Comparison of ENCODE assay signal across 8 mouse cellular contexts in genomic region chr6:86527766-86528450, GRCm38 (mm10). TPM values are rescaled to one million over a fixed set of nuclear protein-coding genes. Genes with fewer than 3 reads are reported as not detected.
DNase-seq lines count a peak whose midpoint lies in the region; ATAC-seq and TF ChIP-seq lines count a peak whose summit lies in the region.

No protein-coding gene starts in this region.

- no peak for ATAC-seq in heart, embryonic 11.5 days (replicated peaks; ENCODE audit: insufficient number of reproducible peaks, low FRiP score, low TSS enrichment)
- no peak for ATAC-seq in hindbrain, embryonic 14.5 days (ENCODE audit: low FRiP score)
- ATAC-seq in midbrain, postnatal 0 days (ENCODE audit: low FRiP score), result no peak
- no peak for ATAC-seq in inflammation-experienced regulatory T-cells, adult 6 months
- ATAC-seq in frontal cortex, adult (ENCODE audit: low TSS enrichment), result no peak

- peak overlapping the region; percentile 99 for H3K4me3 ChIP-seq in heart, embryonic 11.5 days (ENCODE audit: low read depth, low read length)
- H3K4me3 ChIP-seq in bone marrow macrophage, adult 2 months (ENCODE audit: insufficient read depth, low read length), result no peak overlapping the region
- peak overlapping the region; percentile 95 for H3K4me3 ChIP-seq in hindbrain, embryonic 14.5 days (replicated peaks; ENCODE audit: low read length)
- H3K4me3 ChIP-seq in midbrain, postnatal 0 days (ENCODE audit: low read depth, low read length), result peak overlapping the region; percentile 57

- H3K27me3 ChIP-seq in heart, embryonic 11.5 days (ENCODE audit: control insufficient read depth, insufficient read depth, low read length), result no peaks in the 10 kb centered on the region
- H3K27me3 ChIP-seq in hindbrain, embryonic 14.5 days (ENCODE audit: control insufficient read depth, insufficient read depth, low read length), result no peaks in the 10 kb centered on the region
- no peaks in the 10 kb centered on the region for H3K27me3 ChIP-seq in midbrain, postnatal 0 days (ENCODE audit: insufficient read depth, low read length)

- no peak for TF ChIP-seq POLR2A in bone marrow macrophage, adult 2 months (IDR thresholded peaks at IDR 0.05; ENCODE audit: borderline replicate concordance, low read depth, low read length)

- H3K4me2 ChIP-seq in heart, embryonic 11.5 days, result peak overlapping the region; percentile 87
- peak overlapping the region; percentile 99 for H3K4me2 ChIP-seq in hindbrain, embryonic 14.5 days (replicated peaks)
- peak overlapping the region; percentile 95 for H3K4me2 ChIP-seq in midbrain, postnatal 0 days (ENCODE audit: low read depth, low read length, poor library complexity, severe bottlenecking)

- no peak for DNase-seq in heart, postnatal 14 days
- no peak for DNase-seq in hindbrain, embryonic 14.5 days (ENCODE audit: low spot score)
- no peak for DNase-seq in midbrain, postnatal 0 days (ENCODE audit: low spot score)
- DNase-seq in T-cell, adult 2 months (ENCODE audit: low spot score), result no peak

- intact Hi-C loops in heart, postnatal 14 days (cut with DNase I), result no loop called here

- H3K4me1 ChIP-seq in heart, embryonic 11.5 days (ENCODE audit: control insufficient read depth, insufficient read depth, low read length), result peaks cover 14% of the 10 kb centered on the region
- peaks cover 9% of the 10 kb centered on the region for H3K4me1 ChIP-seq in bone marrow macrophage, adult 2 months (ENCODE audit: control insufficient read depth, insufficient read depth, low read length)
- H3K4me1 ChIP-seq in hindbrain, embryonic 14.5 days (replicated peaks; ENCODE audit: control insufficient read depth, insufficient read depth, low read length), result peaks cover 19% of the 10 kb centered on the region
- H3K4me1 ChIP-seq in midbrain, postnatal 0 days (ENCODE audit: insufficient read depth, low read length), result peaks cover 4% of the 10 kb centered on the region; the same call in 1 of the 2 replicates

- H3K27ac ChIP-seq in heart, embryonic 11.5 days (ENCODE audit: low read depth, low read length), result peak overlapping the region; percentile 100
- peak overlapping the region; percentile 100 for H3K27ac ChIP-seq in bone marrow macrophage, adult 2 months (ENCODE audit: insufficient read depth, low read depth, low read length)
- peak overlapping the region; percentile 100 for H3K27ac ChIP-seq in hindbrain, embryonic 14.5 days
- H3K27ac ChIP-seq in midbrain, postnatal 0 days (ENCODE audit: low read depth, low read length), result peak overlapping the region; percentile 100

- 82% methylated on average over 2 of the region's 4 CpGs for WGBS in heart, embryonic 11.5 days (ENCODE audit: insufficient replicate concordance)
- whole genome bisulfite sequencing in hindbrain, embryonic 14.5 days, result 55% methylated on average over 3 of the region's 4 CpGs
- 80% methylated on average over 2 of the region's 4 CpGs for WGBS in midbrain, postnatal 0 days

- peak overlapping the region; percentile 100; the same call in 1 of the 2 replicates for H3K9ac ChIP-seq in heart, embryonic 11.5 days (ENCODE audit: low read depth, low read length)
- H3K9ac ChIP-seq in hindbrain, embryonic 14.5 days, result peak overlapping the region; percentile 90
- no peak overlapping the region for H3K9ac ChIP-seq in midbrain, postnatal 0 days (replicated peaks; ENCODE audit: low read length, poor library complexity, severe bottlenecking)

- H3K36me3 ChIP-seq in heart, embryonic 11.5 days (ENCODE audit: control insufficient read depth, insufficient read depth, low read length), result peaks cover 2% of the 10 kb centered on the region; the same call in 1 of the 2 replicates
- peaks cover 34% of the 10 kb centered on the region for H3K36me3 ChIP-seq in hindbrain, embryonic 14.5 days (replicated peaks; ENCODE audit: control insufficient read depth, insufficient read depth)
- H3K36me3 ChIP-seq in midbrain, postnatal 0 days (ENCODE audit: insufficient read depth, low read length), result 0 out of 2 replicates have a peak, but pooled peaks cover 4% of the 10 kb centered on the region

- TF ChIP-seq CTCF in bone marrow macrophage, adult 2 months (IDR thresholded peaks at IDR 0.05; ENCODE audit: low read depth, low read length), result no peak
- TF ChIP-seq CTCF in midbrain, postnatal 0 days (IDR thresholded peaks at IDR 0.05), result no peak

- no peaks in the 10 kb centered on the region for H3K9me3 ChIP-seq in heart, embryonic 11.5 days (replicated peaks; ENCODE audit: control insufficient read depth, low read length)
- no peaks in the 10 kb centered on the region for H3K9me3 ChIP-seq in hindbrain, embryonic 14.5 days (ENCODE audit: control insufficient read depth, low read length)
- no peaks in the 10 kb centered on the region for H3K9me3 ChIP-seq in midbrain, postnatal 0 days (ENCODE audit: low read length)

RNA-seq across cellular contexts. Expression of gene Pcbp1, which starts 1.8 kb away (rescaled TPM):
- polyA plus RNA-seq in heart, embryonic 11.5 days (2014; fragmentation: Nextera tagmentation; extraction: Ambion mirVana), result 312 and 348 TPM in 2 replicates
- total RNA-seq in heart, postnatal 14 days (2021), result 100 to 1,000 TPM; 168 to 179 TPM
- 177 and 185 TPM in 2 replicates for polyA plus RNA-seq in bone marrow macrophage, adult 2 months (2012; ENCODE audit: insufficient read depth, insufficient read length, missing spikeins)
- 313 and 316 TPM in 2 replicates for polyA plus RNA-seq in hindbrain, embryonic 14.5 days (2014; fragmentation: Nextera tagmentation; extraction: Ambion mirVana)
- total RNA-seq in midbrain, postnatal 0 days (2014; rRNA removed), result 51.7 and 72.8 TPM in 2 replicates
- 264 and 292 TPM in 2 replicates for polyA plus RNA-seq in midbrain, postnatal 0 days (2015; fragmentation: Nextera tagmentation; extraction: Ambion mirVana)
- polyA plus RNA-seq in inflammation-experienced regulatory T-cells, adult 6 months (2017; shearing (Covaris generic)), result 10 to 100 TPM; 26.3 to 32.5 (median 29.3) TPM
